Mouse (Mus musculus) cerebellum, adult 2 months (tissue): ENCODE results near the gene Pabpn1.

Experiments
- CTCF ChIP-seq: fragments of 200-500 bp; IDR thresholded peaks from 2 replicates; pipeline ENCODE4 v1.5.1; 2011; ENCODE audit warnings: low read depth, mild to moderate bottlenecking, control low read depth, low read length, moderate library complexity, borderline replicate concordance; ENCODE audit not compliant: insufficient read depth
- POLR2A ChIP-seq: fragments of 200-500 bp; IDR thresholded peaks from 2 replicates; pipeline ENCODE4 v1.6.1; 2011; ENCODE audit warnings: low read length, control low read depth, borderline replicate concordance; ENCODE audit not compliant: insufficient read depth

DNA sequence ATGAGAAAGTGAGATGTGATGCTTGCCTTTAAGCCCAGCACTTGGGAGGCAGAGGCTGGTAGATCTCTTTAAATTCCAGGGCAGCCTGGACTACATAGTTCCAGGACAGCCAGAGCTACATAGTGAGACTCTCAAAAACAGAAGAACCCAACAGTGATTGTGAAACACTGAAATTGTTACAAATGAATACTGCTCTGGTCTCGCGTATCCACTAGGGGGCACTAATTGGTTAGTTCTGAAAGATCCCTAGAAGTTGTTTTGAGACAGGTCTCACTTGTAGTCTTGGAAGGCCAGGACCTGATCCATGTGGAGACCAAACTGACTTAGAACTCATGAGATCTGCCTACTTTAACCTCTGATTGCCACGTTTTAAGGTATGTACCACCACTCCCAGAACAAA lies 8.1 kb downstream of the Pabpn1 start:
- peak; percentile 58; the same call in 1 of the 2 replicates for TF ChIP-seq CTCF
- TF ChIP-seq POLR2A: no peak
